Mouse (Mus musculus) embryonic facial prominence, embryonic 11.5 days (tissue): ENCODE results near the gene Cds2. TPM values are rescaled to one million over a fixed set of nuclear protein-coding genes. Genes with fewer than 3 reads are reported as not detected.
"Not testable (repeated sequence)": the region's sequence is repeated elsewhere in the genome, so short reads cannot be mapped to it uniquely, and the experiment has no call there.

ENCODE experiments used
- ATAC-seq: fragments of 200-750 bp; cut with Nextera tagmentation; replicated peaks from 2 replicates; pipeline ENCODE4 v1.8.0; 2017; ENCODE audit warnings: low read depth; ENCODE audit not compliant: insufficient number of reproducible peaks, low FRiP score, low TSS enrichment
- DNase-seq: peaks from one replicate; pipeline ENCODE4 v3.0.0-alpha.2; 2015; ENCODE audit warnings: low spot score
- H3K27ac ChIP-seq: fragments of 300-500 bp; sonication (generic); replicated peaks from 2 replicates; pipeline ENCODE4 v1.5.1; 2014; ENCODE audit warnings: mild to moderate bottlenecking, low read depth, low read length, control low read depth
- H3K27me3 ChIP-seq: fragments of 300-500 bp; sonication (generic); 2 replicates; pipeline ENCODE4 v1.6.1; 2014; ENCODE audit warnings: mild to moderate bottlenecking, low read length, moderate library complexity, mixed read lengths; ENCODE audit not compliant: control insufficient read depth, insufficient read depth
- H3K36me3 ChIP-seq: fragments of 300-500 bp; sonication (generic); replicated peaks from 2 replicates; pipeline ENCODE4 v1.6.1; 2014; ENCODE audit warnings: low read depth, mild to moderate bottlenecking, low read length, moderate library complexity, mixed read lengths; ENCODE audit not compliant: control insufficient read depth, insufficient read depth
- H3K4me1 ChIP-seq: fragments of 300-500 bp; sonication (generic); 2 replicates; pipeline ENCODE4 v1.6.1; 2014; ENCODE audit warnings: low read length, mixed read lengths; ENCODE audit not compliant: control insufficient read depth, insufficient read depth
- H3K4me2 ChIP-seq: fragments of 300-500 bp; sonication (generic); 2 replicates; pipeline ENCODE4 v1.6.1; 2014; ENCODE audit warnings: low read depth, mild to moderate bottlenecking, control low read depth, low read length, moderate library complexity
- H3K4me3 ChIP-seq: fragments of 300-500 bp; sonication (generic); 2 replicates; pipeline ENCODE4 v1.5.1; 2014; ENCODE audit warnings: low read depth, low read length, control low read depth
- H3K9ac ChIP-seq: fragments of 300-500 bp; sonication (generic); replicated peaks from 2 replicates; pipeline ENCODE4 v1.6.1; 2014; ENCODE audit warnings: mild to moderate bottlenecking, control low read depth, low read length
- H3K9me3 ChIP-seq: fragments of 300-500 bp; sonication (generic); replicated peaks from 2 replicates; pipeline ENCODE4 v1.6.1; 2016; ENCODE audit warnings: mild to moderate bottlenecking, low read length, inconsistent platforms, mixed read lengths; ENCODE audit not compliant: control insufficient read depth
- WGBS: fragments of 180-500 bp; shearing (Covaris S2); extraction: QIAGEN DNeasy Blood & Tissue Kit; methylation state at CpG from one replicate; pipeline ENCODE4 v1.1.7; 2014; 5-methylcytosine and 5-hydroxymethylcytosine counted together
- polyA plus RNA-seq: library from polyadenylated mRNA; unstranded; fragments of >200 nt; fragmentation: Nextera tagmentation; extraction: Ambion mirVana; gene quantifications from 2 replicates; pipeline ENCODE4 v1.2.1, GENCODE M21; 2014

Cds2 gene
- polyA plus RNA-seq, 1 experiment from 2014 or later: 32.2 TPM

DNA sequence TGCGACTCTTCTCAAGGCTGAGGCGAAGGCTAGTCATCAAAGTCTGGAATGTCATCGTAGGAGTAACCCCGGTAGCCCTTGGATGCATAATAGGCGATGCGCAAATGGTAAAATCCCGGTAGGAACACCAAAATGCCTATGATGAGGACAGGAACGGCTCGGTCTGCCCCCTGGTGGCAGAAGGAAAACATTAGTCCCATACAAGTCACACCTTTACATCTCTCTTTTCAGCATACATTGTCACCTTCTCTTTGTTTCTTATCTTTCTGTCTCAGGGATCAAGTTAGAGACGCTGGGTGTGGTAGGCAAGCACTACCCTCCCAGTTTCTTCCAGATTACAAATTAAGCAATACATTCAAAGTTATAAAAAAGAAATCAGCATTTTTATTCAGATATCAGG is 22.5 kb upstream of the Cds2 start:
- not testable (repeated sequence) for H3K27me3 ChIP-seq, H3K4me3 ChIP-seq, H3K27ac ChIP-seq, ATAC-seq, H3K4me2 ChIP-seq, H3K4me1 ChIP-seq, H3K9ac ChIP-seq, H3K36me3 ChIP-seq, H3K9me3 ChIP-seq
- WGBS: 23% methylated on average over 7 of the region's 10 CpGs
- DNase-seq: peak; percentile 72

DNA sequence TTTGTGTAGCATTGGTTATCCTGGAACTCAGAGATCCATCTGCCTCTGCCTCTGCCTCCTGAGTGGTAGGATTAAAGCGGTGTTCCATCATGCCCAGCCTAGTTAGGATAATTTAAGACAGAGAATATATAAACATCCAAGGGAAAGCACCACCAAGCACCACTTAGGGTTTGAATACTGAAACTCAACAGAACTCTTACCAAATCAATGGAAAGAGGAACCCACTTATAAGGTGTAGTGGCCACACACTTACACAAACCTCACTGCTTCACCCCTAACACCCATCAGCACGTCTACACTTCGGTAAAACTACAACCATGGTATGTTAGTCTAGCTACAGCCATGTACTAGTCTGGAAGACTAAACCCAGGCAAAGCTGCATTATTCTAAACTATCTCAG is 19.6 kb upstream of the Cds2 start:
- Histone ChIP-seq H3K27me3 (no peaks in the 10 kb centered on the region), H3K9ac (no peak overlapping the region), H3K4me2 (no peak overlapping the region), H3K36me3 (no peaks in the 10 kb centered on the region), H3K4me3 (no peak overlapping the region), H3K4me1 (no peaks in the 10 kb centered on the region), H3K27ac (no peak overlapping the region), H3K9me3 (no peaks in the 10 kb centered on the region)
- DNase-seq (no peak), ATAC-seq (no peak)
- 96% methylated on average over 3 of the region's 3 CpGs for WGBS

DNA sequence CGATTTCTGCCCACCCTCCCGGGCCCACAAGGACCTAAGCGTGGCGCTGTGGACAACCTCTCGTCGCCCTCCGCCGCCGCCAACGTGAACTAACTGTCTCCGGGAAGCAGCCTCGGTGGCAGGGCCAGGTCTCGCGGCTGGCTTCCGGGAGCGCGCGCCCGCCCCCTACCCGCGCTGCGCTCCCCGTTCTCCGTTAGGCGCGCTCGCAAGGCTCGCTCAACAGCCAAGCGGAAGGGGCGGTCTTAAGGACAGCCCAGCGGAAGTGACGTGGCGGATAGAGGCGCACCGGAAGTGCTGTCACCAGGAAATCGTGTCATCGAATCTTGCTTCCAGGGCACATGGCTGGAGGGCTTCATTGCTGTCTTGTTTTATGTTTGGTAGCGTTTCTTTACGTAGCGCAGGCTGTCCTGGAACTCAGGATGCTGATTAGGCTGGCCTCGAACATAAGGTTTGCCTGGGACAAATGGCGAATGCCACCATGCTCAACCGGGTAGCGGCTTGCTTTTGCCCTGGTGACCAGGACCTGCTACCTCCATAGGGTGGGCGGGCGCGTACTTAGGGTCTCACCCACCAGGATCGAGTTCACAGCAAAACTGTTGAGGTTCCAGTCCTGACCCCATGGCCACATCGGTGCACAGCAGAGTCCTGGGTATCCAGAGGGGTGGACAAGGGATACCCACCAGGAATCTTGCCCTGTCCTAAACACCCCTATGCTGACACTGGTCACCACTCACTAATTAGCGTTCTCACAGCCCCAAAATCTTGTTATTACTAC is 15.2 kb upstream of the Cds2 start, which contains the start of gene Tmem230:
Tmem230 (minus strand) TSS at position 269 of the 775 bp plus-strand sequence.
- Histone ChIP-seq H3K36me3 (no peaks in the 10 kb centered on the region; the same call in 1 of the 2 replicates), H3K4me3 (peak within 1 kb of the TSS; percentile 51), H3K9ac (peak within 1 kb of the TSS; percentile 67), H3K27ac (no peak within 1 kb of the TSS), H3K9me3 (no peaks in the 10 kb centered on the region), H3K4me2 (peak within 1 kb of the TSS; percentile 59), H3K27me3 (no peaks in the 10 kb centered on the region), H3K4me1 (no peaks in the 10 kb centered on the region)
- peak; percentile 92 for ATAC-seq
- DNase-seq: peak; percentile 98
- 6% methylated on average over 50 of the region's 50 CpGs for WGBS

DNA sequence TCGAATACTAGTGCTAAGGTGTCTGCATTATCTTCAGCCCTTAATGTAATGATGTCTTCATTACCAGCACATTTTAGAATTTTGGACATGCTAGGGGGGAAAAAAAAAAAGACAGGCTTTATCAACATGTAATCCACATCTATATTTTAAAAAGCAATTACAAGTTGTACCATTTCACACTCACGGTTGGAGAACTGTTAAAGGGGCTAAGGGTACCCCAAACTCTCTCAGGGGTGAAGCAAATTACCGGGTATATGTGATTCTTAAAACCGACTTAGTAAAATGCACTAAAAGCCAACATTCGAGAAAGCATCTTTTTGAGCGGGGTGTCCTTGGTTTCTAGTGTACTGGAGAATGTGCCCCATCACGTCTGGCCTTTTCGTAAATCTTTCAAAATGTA is 11.0 kb upstream of the Cds2 start:
- 10% methylated on average over 8 of the region's 8 CpGs for WGBS

DNA sequence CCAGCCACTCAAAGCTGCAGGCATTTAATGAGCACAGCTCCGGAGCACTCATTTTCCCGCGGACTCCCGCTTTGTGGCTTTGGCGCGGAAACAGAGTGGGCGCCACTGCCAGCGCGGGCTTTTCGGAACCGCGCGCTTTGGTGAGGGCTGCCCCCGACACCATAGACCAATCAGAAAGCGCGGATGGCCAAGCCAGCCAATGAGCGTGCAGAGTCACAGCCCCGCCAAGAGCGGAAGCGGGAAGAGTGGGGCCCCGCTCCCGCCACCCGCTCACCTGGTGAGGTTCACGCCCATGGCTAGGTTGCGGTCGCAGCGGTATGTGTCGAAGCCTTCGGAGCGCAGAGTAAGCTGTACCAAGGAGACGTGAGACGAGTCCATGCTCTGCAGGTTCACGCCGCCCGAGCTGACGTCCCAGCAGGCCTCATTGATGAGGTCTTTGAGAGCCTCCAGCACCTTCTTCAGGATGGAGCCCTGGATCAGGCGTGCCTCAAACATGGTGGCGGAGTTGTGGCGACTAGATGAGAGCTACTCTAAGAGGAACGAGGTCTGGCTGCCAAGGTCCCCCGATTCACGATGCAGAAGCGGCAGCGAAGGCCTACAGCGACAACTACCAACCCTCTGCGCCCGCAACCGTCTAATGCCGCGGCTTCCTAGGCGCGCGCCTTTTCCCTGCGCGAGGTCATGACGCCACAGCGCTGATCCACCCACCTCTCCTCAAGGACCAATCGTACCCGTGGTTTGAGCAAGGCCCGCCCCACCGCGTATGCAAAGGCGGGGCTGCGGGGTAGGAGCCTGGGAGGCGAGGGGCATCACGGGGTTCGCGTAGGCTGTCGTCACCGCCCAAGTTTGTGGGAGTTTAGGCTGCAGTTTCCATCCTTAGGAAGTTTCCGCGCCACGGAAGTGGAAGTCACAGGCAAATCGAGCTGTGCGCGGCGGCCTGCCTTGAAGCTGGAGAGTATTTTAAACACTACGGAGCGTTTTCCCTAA is 10.1 kb upstream of the Cds2 start, which contains the start of gene Pcna:
Pcna (minus strand) TSS at position 773 of the 987 bp plus-strand sequence.
- ATAC-seq (peak; percentile 97), DNase-seq (peak; percentile 98)
- under 1% methylated on average over 76 of the region's 79 CpGs for WGBS
- peak within 1 kb of the TSS; percentile 68 for H3K4me3 ChIP-seq
- H3K27me3 ChIP-seq: no peaks in the 10 kb centered on the region
- H3K4me2 ChIP-seq: peak within 1 kb of the TSS; percentile 53
- H3K36me3 ChIP-seq: no peaks in the 10 kb centered on the region; the same call in 1 of the 2 replicates
- H3K9ac ChIP-seq: peak within 1 kb of the TSS; percentile 78
- H3K27ac ChIP-seq: peak within 1 kb of the TSS; percentile 62
- H3K9me3 ChIP-seq: no peaks in the 10 kb centered on the region
- no peaks in the 10 kb centered on the region for H3K4me1 ChIP-seq

More for the DNA sequence above, 11.0 kb upstream of the Cds2 start:
- Histone ChIP-seq H3K27me3 (no peaks in the 10 kb centered on the region), H3K9me3 (no peaks in the 10 kb centered on the region), H3K36me3 (no peaks in the 10 kb centered on the region; the same call in 1 of the 2 replicates), H3K4me3 (peak overlapping the region; percentile 68), H3K9ac (peak overlapping the region; percentile 78), H3K4me2 (peak overlapping the region; percentile 53), H3K27ac (0 out of 2 replicates have a peak overlapping the region, but pooled peaks have one; percentile 41), H3K4me1 (no peaks in the 10 kb centered on the region)
- ATAC-seq (no peak), DNase-seq (no peak)

DNA sequence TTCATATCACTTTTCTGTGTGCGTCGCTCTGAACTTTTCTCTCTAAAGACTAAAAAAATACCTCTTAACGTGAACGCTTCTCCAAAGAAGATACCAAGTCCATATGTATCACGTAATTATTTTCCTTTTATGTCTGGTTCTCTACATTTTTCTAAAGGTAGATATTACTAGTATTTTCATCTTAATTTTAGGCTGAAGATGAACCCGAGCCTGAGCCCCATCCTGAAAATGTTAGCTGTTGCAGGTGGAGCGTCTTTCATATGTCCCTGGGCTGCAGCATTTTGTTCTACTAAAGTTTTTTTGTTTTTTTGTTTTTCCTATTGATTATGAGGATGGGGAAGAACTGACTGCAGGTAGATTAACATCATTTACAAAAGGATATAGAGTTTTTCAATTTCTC is 9.3 kb upstream of the Cds2 start:
- no peaks in the 10 kb centered on the region for H3K27me3 ChIP-seq
- 0 out of 2 replicates have a peak overlapping the region, but pooled peaks have one; percentile 35 for H3K27ac ChIP-seq
- no peaks in the 10 kb centered on the region; the same call in 1 of the 2 replicates for H3K36me3 ChIP-seq
- DNase-seq: no peak
- H3K9me3 ChIP-seq: no peaks in the 10 kb centered on the region
- H3K4me1 ChIP-seq: no peaks in the 10 kb centered on the region
- no peak overlapping the region; the same call in 1 of the 2 replicates for H3K9ac ChIP-seq
- peak overlapping the region; percentile 68 for H3K4me3 ChIP-seq
- no peak for ATAC-seq
- H3K4me2 ChIP-seq: peak overlapping the region; percentile 21; the same call in 1 of the 2 replicates
- 2% methylated on average over 7 of the region's 7 CpGs for WGBS

DNA sequence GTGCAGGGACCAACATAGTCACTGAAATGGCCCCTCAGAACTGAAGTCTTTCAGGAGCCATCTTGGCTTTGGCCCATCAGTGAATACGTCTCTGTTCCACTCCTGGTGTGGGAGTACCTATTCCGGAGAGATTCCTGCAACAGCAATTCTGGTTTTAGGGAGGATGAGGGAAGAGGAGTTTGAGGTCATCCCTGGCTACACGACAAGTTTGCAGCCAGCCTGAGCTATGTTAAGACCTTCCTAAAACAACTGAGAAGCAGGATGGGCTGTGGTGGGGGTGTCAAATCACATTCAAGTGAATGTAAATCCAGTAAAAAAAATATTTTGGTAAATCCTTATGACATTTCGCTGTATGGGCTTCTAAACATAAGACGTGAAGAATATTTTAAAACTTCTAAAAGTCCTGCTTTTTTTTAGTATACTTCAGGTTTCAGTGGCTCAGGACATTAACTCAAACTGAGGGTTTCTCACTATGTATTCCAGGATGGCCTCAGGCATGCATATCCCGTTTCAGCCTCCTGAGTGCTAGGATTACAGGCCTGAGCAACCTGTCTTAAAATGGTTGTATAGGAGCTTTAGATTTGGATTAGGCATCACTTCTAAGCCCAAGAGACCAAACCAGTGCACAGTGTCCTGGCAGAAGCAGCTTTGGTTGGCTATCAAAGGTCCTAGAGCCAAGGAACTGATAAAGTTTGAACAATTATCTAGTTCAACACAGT is 5.4 kb upstream of the Cds2 start:
- Histone ChIP-seq H3K9ac (no peak overlapping the region), H3K4me2 (no peak overlapping the region), H3K9me3 (no peaks in the 10 kb centered on the region), H3K4me3 (no peak overlapping the region), H3K27ac (no peak overlapping the region), H3K4me1 (no peaks in the 10 kb centered on the region), H3K27me3 (no peaks in the 10 kb centered on the region), H3K36me3 (no peaks in the 10 kb centered on the region)
- 85% methylated on average over 6 of the region's 6 CpGs for WGBS
- ATAC-seq: no peak
- no peak for DNase-seq
